Mouse (Mus musculus): Measurements from ENCODE around the gene Apobec4.
A peak's percentile ranks its signal among the peaks of the same experiment; 100 is the strongest.

Gene Apobec4

DNA sequence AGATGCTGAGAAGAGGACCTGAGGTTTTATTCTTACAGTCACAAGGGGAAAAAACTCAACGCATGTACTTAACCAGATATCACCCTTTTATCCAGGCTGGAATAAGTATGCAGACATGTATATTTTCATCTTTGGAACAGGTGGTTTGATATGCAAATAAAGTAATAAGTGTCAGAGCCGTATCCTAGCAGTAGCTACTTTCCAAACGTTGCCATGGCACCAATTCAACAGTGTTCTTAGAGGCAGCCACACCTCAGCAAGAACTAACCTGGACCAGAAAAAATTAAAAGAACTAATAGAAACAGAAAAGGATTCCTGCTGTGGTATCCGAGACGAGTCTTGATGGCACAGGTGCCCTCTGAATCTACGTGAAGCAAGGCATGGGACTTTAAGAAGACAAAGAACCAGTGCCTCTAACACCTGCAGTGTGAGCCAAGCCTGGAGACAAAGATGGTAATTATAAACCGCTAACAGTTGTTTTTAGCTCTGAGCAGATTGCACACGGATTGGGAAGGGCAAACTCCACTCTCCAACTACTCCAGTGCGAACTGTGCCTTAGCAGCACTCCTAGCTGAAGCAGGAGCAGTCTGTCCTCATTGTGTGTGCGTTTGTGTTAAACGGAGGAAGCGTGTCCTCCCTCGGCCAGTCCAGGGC is at the start of gene Apobec4:
Gene Apobec4, plus strand, starts transcription at position 240 of the 654 bp plus-strand sequence.
- no peak for DNase-seq (ENCODE audit: low read depth, low spot score)

DNA sequence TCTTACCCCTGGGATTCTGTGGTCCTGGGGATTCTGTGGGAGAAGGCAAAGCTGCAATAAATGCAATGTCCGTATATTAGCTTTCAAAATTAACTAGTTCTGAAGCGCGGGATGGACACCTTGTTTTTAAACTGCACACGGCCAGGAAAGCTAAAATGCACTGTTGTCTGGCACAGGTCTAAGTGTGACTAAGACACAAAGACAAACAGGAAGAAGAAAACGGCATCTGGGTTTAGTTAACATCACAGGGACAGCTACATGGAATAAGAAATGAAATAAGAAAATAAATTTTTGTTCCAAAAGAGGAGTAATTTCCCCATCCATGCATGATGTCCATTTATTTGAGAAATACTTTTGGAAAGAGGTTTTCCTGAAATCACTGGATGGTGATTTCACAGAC is 49.3 kb upstream of the Apobec4 start:
- DNase-seq (ENCODE audit: low read depth, low spot score), result no peak

DNA sequence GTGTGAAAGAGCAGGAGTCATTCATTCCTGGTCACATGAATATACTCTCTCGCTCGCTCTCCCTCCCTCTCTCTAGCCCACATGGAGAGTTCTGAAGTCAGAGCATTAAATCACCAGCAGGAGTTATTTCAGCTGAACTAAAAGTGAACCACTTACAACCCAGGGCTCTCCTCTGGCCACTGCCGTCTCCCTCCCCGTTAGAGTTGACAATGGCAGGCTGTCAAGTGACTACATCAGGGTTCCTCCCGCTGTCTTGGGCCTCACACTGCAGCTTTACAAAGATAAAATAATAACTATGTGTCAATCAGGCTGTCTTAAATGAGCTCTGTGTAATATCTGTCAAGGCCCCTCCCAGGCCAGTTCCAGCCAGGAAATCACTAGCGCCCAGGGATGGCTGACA is 47.4 kb upstream of the Apobec4 start:
- DNase-seq (ENCODE audit: low read depth, low spot score), result peak; percentile 57

GRCm38 (mm10) chr1:152703941-152704340 is 46.4 kb upstream of the Apobec4 start:
- no peak for DNase-seq (ENCODE audit: low read depth, low spot score)

GRCm38 (mm10) chr1:152707560-152707959 is 42.8 kb upstream of the Apobec4 start:
- DNase-seq (ENCODE audit: low read depth, low spot score), result no peak

GRCm38 (mm10) chr1:152711037-152711436 is 39.3 kb upstream of the Apobec4 start:
- no peak for DNase-seq (ENCODE audit: low read depth, low spot score)

DNA sequence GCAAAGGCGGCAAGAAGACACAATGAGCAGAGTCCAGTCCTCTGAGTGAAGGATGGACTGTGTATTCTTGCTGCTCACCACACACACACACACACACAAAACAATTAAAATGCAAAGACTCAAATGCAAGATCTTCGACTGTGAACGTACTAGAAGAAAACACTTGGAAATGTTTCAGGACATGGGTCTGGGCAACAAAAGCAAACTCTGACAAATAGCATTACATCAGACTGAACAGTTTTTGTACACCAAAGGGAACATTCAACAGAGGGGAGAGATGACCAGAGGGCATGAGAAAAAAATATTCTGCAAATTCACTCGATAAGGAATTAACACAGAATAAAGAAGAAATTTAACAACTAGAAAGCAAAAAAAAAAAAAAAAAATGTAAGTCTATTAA is 36.4 kb upstream of the Apobec4 start:
- DNase-seq (ENCODE audit: low read depth, low spot score), result no peak

- DNase-seq (ENCODE audit: low read depth, low spot score), result no peak
These were observed 35.9 kb upstream of the Apobec4 start for GRCm38 (mm10) chr1:152714405-152714804.

- no peak for DNase-seq (ENCODE audit: low read depth, low spot score)
These were observed 33.0 kb upstream of the Apobec4 start for GRCm38 (mm10) chr1:152717329-152717728.

DNA sequence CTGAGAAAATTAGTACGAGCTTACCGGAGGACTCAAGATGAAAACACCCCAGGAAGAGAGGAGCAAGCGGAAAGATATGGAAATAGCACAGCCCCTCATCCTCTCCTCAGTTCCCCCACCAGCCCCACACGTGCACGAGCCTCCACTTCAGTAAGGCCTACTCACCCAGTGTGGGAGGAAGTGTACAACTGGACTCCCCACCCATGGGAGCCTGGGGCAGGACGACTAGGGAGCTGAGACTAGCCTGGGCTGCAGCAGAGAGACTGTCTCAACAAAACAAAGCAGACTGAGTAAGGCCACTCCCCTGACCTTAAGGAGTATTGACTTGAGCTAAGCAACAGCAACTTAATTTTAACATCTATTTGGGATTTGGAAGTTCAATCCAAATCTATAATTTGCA is 32.2 kb upstream of the Apobec4 start:
- DNase-seq (ENCODE audit: low read depth, low spot score), result no peak

- no peak for DNase-seq (ENCODE audit: low read depth, low spot score)
These were observed 29.4 kb upstream of the Apobec4 start for GRCm38 (mm10) chr1:152720969-152721368.

DNA sequence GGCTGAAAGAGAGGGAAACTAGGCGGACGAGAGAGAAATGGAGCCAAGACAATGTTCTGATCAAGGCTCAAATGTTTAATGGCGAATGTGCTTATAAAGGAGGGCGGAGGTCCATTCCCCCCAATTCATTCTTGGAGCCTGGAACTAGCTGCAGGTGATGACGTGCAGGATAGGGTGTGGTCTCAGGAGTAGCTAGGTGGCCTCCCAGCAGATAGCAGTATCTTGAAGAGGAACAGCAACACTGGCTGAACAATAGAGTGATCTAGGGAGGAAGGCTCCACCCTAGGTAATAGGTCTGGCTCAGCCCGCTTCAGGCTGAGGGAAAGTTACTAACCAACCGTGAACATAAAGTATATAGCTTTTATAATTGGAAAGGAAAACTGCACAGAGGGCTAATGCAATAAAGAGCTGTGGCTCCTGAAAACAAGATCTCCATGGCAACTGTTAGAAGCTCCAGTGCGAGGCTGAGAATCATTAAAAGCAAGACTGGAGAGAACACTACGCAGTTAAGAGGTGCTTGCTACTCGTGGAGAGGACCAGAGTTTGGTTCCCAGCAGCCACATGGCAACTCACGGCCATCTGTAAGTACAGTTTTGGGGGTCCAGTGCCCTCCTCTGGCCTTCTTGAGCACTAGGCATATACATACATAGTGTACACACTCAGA is 28.7 kb upstream of the Apobec4 start:
- DNase-seq (ENCODE audit: low read depth, low spot score), result no peak

GRCm38 (mm10) chr1:152724286-152724685 is 26.1 kb upstream of the Apobec4 start:
- DNase-seq (ENCODE audit: low read depth, low spot score), result no peak

DNA sequence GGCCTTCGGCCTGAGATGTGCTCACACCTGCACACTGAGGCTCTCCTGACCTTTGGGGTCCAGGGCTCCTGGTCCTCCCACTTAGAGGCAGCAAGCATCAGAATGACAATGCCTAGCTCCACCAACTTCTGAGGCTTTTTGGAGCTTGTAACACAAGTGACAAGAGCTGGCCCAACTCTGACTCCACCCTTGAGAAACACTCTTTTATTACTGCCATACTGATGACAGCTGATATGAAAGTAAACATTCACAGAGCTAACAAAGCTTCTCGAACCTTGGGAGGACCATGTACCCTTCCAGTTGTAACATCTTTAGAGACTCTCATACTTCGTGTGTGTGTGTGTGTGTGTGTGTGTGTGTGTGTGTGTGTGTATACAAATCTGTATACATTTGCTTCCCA is 24.3 kb upstream of the Apobec4 start:
- no peak for DNase-seq (ENCODE audit: low read depth, low spot score)

DNA sequence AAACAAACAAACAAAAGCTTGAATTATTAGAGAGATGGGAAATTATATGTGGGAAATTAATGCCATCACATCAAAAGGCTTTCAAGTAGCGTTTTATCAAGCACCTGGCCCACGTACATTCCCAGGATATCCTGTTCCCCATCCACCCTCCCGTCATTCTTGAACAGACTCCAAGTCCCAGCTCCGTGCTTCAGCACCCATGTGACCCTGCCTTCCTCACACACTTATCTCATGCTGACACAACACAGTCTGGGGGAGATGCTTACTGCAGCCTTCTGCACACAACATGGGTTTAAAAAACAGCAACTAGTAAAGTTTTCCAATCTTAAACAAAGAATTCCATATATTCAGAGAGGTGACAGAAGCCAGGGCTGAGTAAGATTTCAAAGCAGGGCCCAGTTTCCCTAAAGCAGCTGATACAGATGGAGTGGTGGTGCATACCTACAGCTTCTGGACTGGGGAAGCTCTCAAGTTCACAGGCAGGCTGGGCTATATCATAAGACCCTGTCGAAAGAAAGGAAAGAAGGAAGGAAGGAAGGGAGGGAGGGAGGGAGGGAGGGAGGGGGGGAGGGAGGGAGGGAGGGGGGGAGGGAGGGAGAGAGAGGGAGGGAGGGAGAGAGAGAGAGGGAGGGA is 22.6 kb upstream of the Apobec4 start:
- no peak for DNase-seq (ENCODE audit: low read depth, low spot score)

GRCm38 (mm10) chr1:152738793-152739192 is 11.6 kb upstream of the Apobec4 start:
- DNase-seq (ENCODE audit: low read depth, low spot score), result no peak

GRCm38 (mm10) chr1:152739374-152739773 is 11.0 kb upstream of the Apobec4 start:
- no peak for DNase-seq (ENCODE audit: low read depth, low spot score)

GRCm38 (mm10) chr1:152743095-152743826 is 7.1 kb upstream of the Apobec4 start:
- no peak for DNase-seq (ENCODE audit: low read depth, low spot score)

DNA sequence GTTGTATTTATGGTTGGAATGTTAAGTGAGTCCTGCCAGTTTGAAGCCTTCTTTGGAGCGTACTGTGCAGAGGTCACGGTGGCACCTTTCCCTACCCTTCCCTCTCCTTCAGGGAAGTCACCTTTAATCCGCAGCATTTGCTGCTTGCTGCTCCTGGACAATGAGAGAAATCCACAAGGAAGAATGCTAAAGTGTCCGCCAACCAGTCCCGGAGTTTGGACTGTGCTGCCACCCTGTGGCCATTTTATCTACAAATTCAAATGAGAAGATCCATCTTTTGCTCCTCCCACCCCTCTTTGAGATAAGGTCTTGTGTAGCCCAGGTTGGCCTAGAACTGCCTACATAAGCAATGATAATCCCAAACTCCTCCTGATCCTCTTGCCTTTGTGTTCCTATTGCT is 3.9 kb upstream of the Apobec4 start:
- DNase-seq (ENCODE audit: low read depth, low spot score), result peak; percentile 53

DNA sequence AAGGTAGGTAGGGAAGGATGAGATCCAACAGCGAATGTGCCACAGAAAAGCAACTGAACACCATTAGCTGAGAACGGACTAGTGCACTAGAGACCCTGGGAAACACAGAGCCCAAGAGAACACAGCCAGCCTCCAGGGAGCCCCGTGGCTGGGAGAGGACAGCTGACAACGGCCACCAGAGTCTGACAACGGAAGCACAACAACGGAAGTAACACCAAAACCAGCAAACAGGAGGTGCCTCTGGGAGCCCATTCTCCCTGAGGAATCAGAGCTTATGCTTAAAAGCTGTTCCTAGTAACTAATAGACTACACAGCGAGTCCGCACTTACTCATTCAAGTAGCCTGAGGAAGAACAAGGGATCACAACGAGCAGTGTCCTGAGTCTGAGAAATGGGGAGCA is 1.1 kb upstream of the Apobec4 start:
- DNase-seq (ENCODE audit: low read depth, low spot score), result no peak

GRCm38 (mm10) chr1:152761791-152762190 is 11.4 kb downstream of the Apobec4 start:
- DNase-seq (ENCODE audit: low read depth, low spot score), result no peak

DNA sequence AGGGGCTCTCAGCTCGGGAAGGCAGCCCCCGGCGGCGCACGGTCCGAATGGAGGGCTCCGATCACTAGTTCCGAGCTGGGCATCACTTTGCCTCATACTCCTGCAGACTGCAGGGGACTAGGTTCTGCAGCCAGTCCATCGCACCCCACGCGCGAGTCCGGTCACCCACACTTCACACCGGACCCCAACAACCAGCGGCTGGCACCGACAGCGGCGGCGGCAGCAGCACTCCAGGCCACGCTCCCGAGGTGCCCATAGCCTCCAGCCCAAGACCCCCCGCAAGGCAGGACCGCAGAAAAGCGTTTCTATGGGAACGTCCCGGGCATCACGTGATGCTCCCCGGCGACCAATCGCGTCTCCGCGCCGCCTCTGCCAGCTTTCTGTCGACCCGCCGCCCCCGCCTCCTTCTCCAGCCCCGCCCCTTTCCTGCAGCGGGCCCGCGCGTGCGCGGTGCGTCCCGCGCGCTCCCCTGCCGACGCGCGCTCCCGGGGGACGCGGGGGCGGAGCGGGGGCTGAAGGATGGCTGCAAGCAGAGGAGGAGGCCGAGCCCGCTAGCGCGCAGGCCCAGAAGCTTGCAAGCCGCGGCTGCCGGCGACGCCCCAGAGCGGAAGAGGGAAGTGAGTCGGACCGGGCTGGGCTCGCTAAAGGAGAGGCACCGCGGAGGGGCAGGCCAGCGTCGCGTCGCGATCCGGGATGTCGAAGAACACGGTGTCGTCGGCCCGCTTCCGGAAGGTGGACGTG is 15.9 kb downstream of the Apobec4 start, which contains the start of the genes Rgl1 and Arpc5:
Gene Rgl1, minus strand, starts transcription at position 320 of the 741 bp plus-strand sequence.
Gene Arpc5, plus strand, starts transcription at position 511 of the 741 bp plus-strand sequence.
- peak; percentile 98 for DNase-seq (ENCODE audit: low read depth, low spot score)
